Mouse (Mus musculus): ENCODE results near the gene Klf12.

GRCm38 (mm10) chr14:100113419-100113818 is 171.1 kb downstream of the Klf12 start:
- no peak for TF ChIP-seq CTCF (IDR thresholded peaks at IDR 0.05; ENCODE audit: low read depth, low read length)
- no peak for TF ChIP-seq POLR2A (IDR thresholded peaks at IDR 0.05; ENCODE audit: extremely low read depth, insufficient read depth, low read length)
